Mouse (Mus musculus) lung, embryonic 15.5 days (tissue): ENCODE data around the gene Gart. TPM values are rescaled to one million over a fixed set of nuclear protein-coding genes. Genes with fewer than 3 reads are reported as not detected.
"Not testable (repeated sequence)": the region's sequence is repeated elsewhere in the genome, so short reads cannot be mapped to it uniquely, and the experiment has no call there.

Experiments
- ATAC-seq: fragments of 200-750 bp; cut with Nextera tagmentation; 2 replicates; pipeline ENCODE4 v1.8.0; 2017; ENCODE audit warnings: moderate number of reproducible peaks, borderline replicate concordance; ENCODE audit not compliant: low FRiP score, low TSS enrichment; ENCODE audit errors: extremely low read depth
- H3K27ac ChIP-seq: fragments of 300-500 bp; sonication (generic); 2 replicates; pipeline ENCODE4 v1.5.1; 2015; ENCODE audit warnings: moderate library complexity, mild to moderate bottlenecking, inconsistent platforms
- H3K27me3 ChIP-seq: fragments of 300-500 bp; sonication (generic); 2 replicates; pipeline ENCODE4 v1.6.1; 2015; ENCODE audit warnings: inconsistent platforms
- H3K36me3 ChIP-seq: fragments of 300-500 bp; sonication (generic); 2 replicates; pipeline ENCODE4 v1.6.1; 2015; ENCODE audit warnings: inconsistent platforms
- H3K4me1 ChIP-seq: fragments of 300-500 bp; sonication (generic); 2 replicates; pipeline ENCODE4 v1.6.1; 2015; ENCODE audit warnings: inconsistent platforms
- H3K4me2 ChIP-seq: fragments of 300-500 bp; sonication (generic); 2 replicates; pipeline ENCODE4 v1.6.1; 2015; ENCODE audit warnings: inconsistent platforms, mild to moderate bottlenecking, moderate library complexity
- H3K4me3 ChIP-seq: fragments of 300-500 bp; sonication (generic); 2 replicates; pipeline ENCODE4 v1.5.1; 2015; ENCODE audit warnings: mild to moderate bottlenecking, inconsistent platforms
- H3K9ac ChIP-seq: fragments of 300-500 bp; sonication (generic); 2 replicates; pipeline ENCODE4 v1.6.1; 2015; ENCODE audit warnings: inconsistent platforms
- H3K9me3 ChIP-seq: fragments of 300-500 bp; sonication (generic); 2 replicates; pipeline ENCODE4 v1.6.1; 2016; ENCODE audit warnings: inconsistent platforms
- WGBS: fragments of 180-500 bp; shearing (Covaris S2); methylation state at CpG from one replicate; pipeline ENCODE4 v1.1.7; 2015; 5-methylcytosine and 5-hydroxymethylcytosine counted together
- polyA plus RNA-seq: library from polyadenylated mRNA; unstranded; fragments of >200 nt; fragmentation: Nextera tagmentation; extraction: Ambion mirVana; gene quantifications from 2 replicates; pipeline ENCODE4 v1.2.1, GENCODE M21; 2015

Gart gene
- polyA plus RNA-seq, 1 experiment from 2014 or later, result 118 TPM

DNA sequence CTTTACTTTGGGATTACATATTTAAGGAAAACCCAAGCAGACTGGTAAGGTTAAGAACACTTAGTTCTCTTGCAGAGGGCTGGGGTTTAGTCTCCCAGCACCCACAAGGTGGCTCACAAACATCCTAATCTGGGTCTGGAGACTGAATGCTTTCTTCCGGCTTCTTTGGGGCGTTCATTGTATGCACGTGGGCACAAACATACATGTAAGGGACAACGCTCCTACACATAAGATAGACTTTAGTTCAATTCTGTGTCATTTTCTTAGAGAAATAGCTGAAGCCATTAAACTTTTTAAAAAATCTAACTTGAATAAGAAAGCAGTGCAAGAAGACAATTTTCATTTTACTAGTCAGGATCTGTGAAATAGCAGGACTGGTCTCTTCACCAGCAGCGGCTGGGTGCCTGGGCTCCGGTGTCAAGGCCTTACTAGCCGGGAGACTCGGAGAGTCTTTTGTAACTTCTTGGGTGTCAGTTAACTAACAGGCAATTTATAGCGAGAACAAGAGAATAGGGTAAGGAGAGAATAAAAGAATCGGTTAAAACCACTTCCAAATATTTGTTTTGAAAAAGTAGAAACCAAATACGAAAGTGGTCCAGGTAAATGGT, 653 bp downstream of the Gart start:
- Histone ChIP-seq H3K4me2 (peak overlapping the region; percentile 96), H3K27ac (peak overlapping the region; percentile 99), H3K4me1 (peaks cover 15% of the 10 kb centered on the region), H3K4me3 (peak overlapping the region; percentile 68), H3K9ac (peak overlapping the region; percentile 84), H3K36me3 (peaks cover 16% of the 10 kb centered on the region; the same call in 1 of the 2 replicates), H3K27me3 (no peaks in the 10 kb centered on the region), H3K9me3 (no peaks in the 10 kb centered on the region)
- WGBS, result 1% methylated on average over 11 of the region's 11 CpGs
- ATAC-seq, result no peak

DNA sequence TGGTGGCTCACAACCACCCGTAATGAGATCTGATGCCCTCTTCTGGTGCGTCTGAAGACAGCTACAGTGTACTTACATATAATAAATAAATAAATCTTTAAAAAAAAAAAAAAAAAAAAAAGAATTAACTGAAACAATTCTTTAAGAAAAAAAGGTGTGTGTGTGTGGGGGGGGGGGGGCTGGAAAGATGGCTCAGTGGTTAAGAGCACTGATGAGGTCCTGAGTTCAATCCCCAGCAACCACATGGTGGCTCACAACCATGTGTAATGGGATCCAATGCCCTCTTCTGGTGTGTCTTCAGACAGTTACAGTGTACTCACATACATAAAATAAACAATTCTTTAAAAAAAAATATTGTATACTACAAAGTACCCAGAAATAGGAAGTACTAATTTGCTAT, 1.3 kb downstream of the Gart start:
- not testable (repeated sequence) for H3K4me3 ChIP-seq

DNA sequence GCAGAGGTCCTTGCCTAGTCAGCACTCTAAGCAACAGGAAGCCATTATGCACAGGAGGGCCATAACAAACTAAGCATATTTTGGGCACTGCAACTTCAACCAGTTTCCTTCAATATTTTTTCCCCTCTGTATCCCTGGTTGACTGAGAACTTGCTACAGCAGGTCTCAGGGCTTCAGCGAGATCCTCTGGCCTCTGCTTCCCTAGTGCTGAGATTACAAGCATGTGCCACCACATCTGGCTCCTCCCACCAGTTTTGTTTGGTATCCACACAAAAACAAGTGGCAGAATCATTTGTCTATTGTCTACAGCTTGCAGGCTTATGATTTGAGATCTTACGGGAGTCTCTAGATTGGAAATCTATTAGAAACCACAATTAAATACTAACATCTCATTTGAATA, 1.9 kb downstream of the Gart start:
- H3K27ac ChIP-seq, result no peak overlapping the region
- peak overlapping the region; percentile 2; the same call in 1 of the 2 replicates for H3K4me2 ChIP-seq
- H3K36me3 ChIP-seq, result peaks cover 25% of the 10 kb centered on the region
- H3K4me3 ChIP-seq, result no peak overlapping the region
- H3K9me3 ChIP-seq, result no peaks in the 10 kb centered on the region
- H3K4me1 ChIP-seq, result peaks cover 12% of the 10 kb centered on the region
- 79% methylated on average over 2 of the region's 2 CpGs for WGBS
- ATAC-seq, result no peak
- no peak overlapping the region for H3K9ac ChIP-seq
- no peaks in the 10 kb centered on the region for H3K27me3 ChIP-seq

More for the DNA sequence above, 1.3 kb downstream of the Gart start:
- not testable (repeated sequence) for H3K9ac ChIP-seq, ATAC-seq, H3K9me3 ChIP-seq, H3K27me3 ChIP-seq, H3K27ac ChIP-seq
- Histone ChIP-seq H3K4me2 (peak overlapping the region; percentile 96), H3K4me1 (peaks cover 15% of the 10 kb centered on the region), H3K36me3 (peaks cover 20% of the 10 kb centered on the region; the same call in 1 of the 2 replicates)
- WGBS, result 44% methylated on average over 1 of the region's 2 CpGs

DNA sequence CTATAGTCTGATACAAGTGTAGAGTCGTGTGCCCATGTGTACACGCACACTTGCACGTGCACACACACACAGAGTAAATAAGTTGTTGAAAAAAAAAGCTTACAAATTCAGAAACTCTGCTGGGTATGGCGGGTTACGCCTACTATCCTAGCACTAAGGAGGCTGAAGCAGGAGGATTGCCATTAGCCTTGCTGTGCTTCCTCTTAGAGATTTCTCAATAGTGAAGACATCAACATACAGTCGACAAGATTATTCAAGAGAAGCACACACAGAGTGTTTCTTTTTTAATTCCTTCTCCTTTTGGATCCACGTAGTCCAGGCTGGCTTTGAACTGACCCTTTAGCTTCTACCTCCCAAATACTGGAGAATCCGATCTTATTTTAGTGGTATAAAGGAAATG, 6.6 kb downstream of the Gart start:
- 92% methylated on average over 8 of the region's 8 CpGs for WGBS
- Histone ChIP-seq H3K4me2 (no peak overlapping the region), H3K4me3 (no peak overlapping the region), H3K9ac (no peak overlapping the region), H3K27me3 (no peaks in the 10 kb centered on the region), H3K36me3 (peaks cover 69% of the 10 kb centered on the region), H3K4me1 (0 out of 2 replicates have a peak, but pooled peaks cover 5% of the 10 kb centered on the region), H3K27ac (no peak overlapping the region), H3K9me3 (no peaks in the 10 kb centered on the region)
- ATAC-seq, result no peak

DNA sequence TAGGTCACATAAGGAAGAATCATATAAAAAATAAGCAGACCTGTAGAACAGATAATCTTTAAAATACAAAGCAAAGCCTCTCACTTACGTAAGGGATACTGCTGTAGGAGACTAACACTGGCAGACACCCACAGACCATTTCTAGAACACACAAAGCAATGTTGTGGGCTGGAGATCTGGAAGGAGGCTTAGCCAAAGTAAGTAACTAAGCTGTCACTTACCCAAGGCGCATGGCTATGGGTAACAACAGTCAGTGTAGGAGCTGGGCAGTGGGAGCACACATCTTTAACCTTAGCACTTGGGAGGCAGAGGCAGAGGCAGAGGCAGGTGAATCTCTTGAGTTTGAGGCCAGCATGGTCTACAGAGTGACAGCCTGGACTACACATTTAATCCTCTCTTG, 7.1 kb downstream of the Gart start:
- 94% methylated on average over 2 of the region's 2 CpGs for WGBS

DNA sequence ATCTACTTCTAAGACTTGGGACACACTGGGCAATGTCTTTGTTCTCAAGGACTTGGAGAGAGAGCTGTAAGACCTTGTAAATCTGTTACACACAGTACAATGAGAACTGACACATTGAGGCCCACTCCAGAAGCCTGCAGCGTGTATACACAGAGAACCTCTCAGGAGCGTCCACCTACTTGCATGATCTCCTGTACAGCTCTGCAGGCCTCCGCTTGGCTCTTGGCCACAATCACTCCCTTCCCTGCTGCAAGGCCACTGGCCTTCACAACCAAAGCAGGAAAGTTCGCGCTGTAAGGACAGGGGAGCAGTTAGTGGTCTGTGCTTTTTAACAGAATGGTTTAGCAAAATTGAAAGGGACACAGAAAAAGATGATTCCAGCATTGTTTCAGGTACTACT, 7.6 kb downstream of the Gart start:
- H3K4me2 ChIP-seq, result no peak overlapping the region
- 93% methylated on average over 5 of the region's 5 CpGs for WGBS
- H3K4me3 ChIP-seq, result no peak overlapping the region
- H3K36me3 ChIP-seq, result peaks cover 74% of the 10 kb centered on the region
- H3K27me3 ChIP-seq, result no peaks in the 10 kb centered on the region
- H3K27ac ChIP-seq, result no peak overlapping the region
- no peaks in the 10 kb centered on the region for H3K4me1 ChIP-seq
- no peaks in the 10 kb centered on the region for H3K9me3 ChIP-seq
- H3K9ac ChIP-seq, result no peak overlapping the region
- no peak for ATAC-seq

More for the DNA sequence above, 7.1 kb downstream of the Gart start:
- Histone ChIP-seq H3K4me3 (no peak overlapping the region), H3K4me1 (0 out of 2 replicates have a peak, but pooled peaks cover under 1% of the 10 kb centered on the region), H3K9ac (no peak overlapping the region), H3K4me2 (no peak overlapping the region), H3K27me3 (no peaks in the 10 kb centered on the region), H3K9me3 (no peaks in the 10 kb centered on the region), H3K27ac (no peak overlapping the region), H3K36me3 (peaks cover 73% of the 10 kb centered on the region)
- ATAC-seq, result no peak

DNA sequence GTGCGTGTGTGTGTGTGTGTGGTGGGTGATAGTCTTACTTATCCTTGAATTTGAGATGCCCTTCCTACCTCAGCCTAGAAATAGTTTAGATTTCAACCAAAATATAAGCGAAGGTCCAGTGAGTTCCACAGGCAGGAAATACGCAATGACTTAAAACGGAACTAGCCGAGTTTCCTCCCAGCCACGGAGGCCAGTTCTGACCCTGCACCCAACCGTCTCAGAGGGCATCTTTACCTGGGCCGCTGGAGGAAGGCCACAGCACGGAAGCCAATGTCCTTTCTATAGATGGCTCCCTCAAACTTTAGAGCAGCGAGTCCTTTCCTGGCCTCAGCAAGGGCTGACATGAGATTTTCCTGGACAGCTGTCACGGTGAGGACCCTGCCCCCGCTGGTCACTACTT, 13.1 kb downstream of the Gart start:
- Histone ChIP-seq H3K36me3 (peaks cover 71% of the 10 kb centered on the region), H3K9ac (no peak overlapping the region), H3K9me3 (no peaks in the 10 kb centered on the region), H3K4me2 (no peak overlapping the region), H3K27me3 (no peaks in the 10 kb centered on the region), H3K4me1 (0 out of 2 replicates have a peak, but pooled peaks cover 3% of the 10 kb centered on the region), H3K27ac (no peak overlapping the region), H3K4me3 (no peak overlapping the region)
- 77% methylated on average over 12 of the region's 12 CpGs for WGBS
- no peak for ATAC-seq

DNA sequence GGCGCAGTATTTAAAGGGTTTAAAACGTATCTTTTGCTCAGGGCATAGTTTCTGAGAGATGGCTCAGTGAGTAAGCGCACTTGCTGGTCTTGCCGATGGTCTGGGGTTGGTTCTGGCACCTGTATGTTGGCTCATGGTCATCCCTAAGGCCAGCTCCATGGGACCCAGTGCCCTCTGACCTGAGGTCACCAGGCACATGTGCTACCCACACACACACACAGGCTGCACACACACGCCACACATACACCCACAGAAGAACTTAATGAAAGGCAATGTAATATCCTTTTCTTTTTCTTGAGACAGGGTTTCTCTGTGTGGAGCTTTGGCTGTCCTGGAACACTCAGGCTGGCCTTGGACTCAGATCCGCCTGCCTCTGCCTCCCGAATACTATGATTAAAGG, 13.8 kb downstream of the Gart start:
- Histone ChIP-seq H3K4me3 (no peak overlapping the region), H3K4me2 (no peak overlapping the region), H3K9me3 (no peaks in the 10 kb centered on the region), H3K9ac (no peak overlapping the region), H3K27ac (no peak overlapping the region), H3K27me3 (no peaks in the 10 kb centered on the region), H3K36me3 (peaks cover 72% of the 10 kb centered on the region), H3K4me1 (0 out of 2 replicates have a peak, but pooled peaks cover 3% of the 10 kb centered on the region)
- no peak for ATAC-seq
- 82% methylated on average over 7 of the region's 7 CpGs for WGBS

DNA sequence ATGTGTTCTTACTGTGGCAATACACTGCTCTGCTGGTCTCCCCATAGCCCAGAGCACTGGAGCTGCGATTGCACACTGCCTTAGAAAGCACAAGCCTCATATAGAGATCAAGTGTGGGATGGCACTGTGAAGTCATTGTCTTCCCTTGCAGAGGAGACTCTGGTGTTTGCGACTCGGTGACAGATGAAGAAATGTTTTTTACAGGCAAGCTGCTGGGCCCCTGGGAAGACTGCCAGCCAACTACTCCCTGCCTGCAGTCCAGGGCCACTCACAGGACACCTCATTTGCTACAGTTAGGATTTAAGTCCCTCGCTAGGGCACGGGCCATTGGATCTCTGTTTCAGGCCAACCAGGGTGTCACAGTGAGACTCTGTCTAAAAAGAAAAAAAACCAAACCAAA, 14.3 kb downstream of the Gart start:
- 59% methylated on average over 5 of the region's 5 CpGs for WGBS
- Histone ChIP-seq H3K27ac (no peak overlapping the region), H3K9me3 (no peaks in the 10 kb centered on the region), H3K4me3 (no peak overlapping the region), H3K9ac (no peak overlapping the region), H3K4me1 (0 out of 2 replicates have a peak, but pooled peaks cover 3% of the 10 kb centered on the region), H3K27me3 (no peaks in the 10 kb centered on the region), H3K4me2 (no peak overlapping the region), H3K36me3 (peaks cover 72% of the 10 kb centered on the region)
- ATAC-seq, result peak; percentile 52; the same call in 1 of the 2 replicates

DNA sequence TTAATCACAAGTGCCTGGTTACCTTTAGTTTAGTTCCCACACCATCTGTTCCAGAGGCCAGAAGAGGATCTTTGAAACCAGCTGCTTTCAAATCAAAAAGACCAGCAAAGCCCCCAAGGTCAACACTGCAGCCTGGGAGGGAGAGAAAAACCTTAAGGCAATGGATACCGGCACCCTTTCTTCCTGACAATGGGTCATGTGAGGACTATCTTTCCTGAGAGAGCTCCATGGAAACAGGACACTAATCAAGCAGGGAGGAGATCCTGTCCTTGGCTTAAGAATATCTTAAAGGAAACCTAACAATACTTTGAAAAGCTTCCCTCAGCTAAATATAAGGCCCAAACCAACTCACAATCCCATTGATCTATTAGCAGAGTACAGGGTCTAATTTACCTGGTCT, 16.2 kb downstream of the Gart start:
- H3K9me3 ChIP-seq, result no peaks in the 10 kb centered on the region
- H3K4me1 ChIP-seq, result 0 out of 2 replicates have a peak, but pooled peaks cover 3% of the 10 kb centered on the region
- 81% methylated on average over 1 of the region's 1 CpGs for WGBS
- H3K9ac ChIP-seq, result no peak overlapping the region
- no peak overlapping the region for H3K27ac ChIP-seq
- no peak overlapping the region for H3K4me3 ChIP-seq
- H3K4me2 ChIP-seq, result no peak overlapping the region
- no peak for ATAC-seq
- H3K27me3 ChIP-seq, result no peaks in the 10 kb centered on the region
- H3K36me3 ChIP-seq, result peaks cover 66% of the 10 kb centered on the region

DNA sequence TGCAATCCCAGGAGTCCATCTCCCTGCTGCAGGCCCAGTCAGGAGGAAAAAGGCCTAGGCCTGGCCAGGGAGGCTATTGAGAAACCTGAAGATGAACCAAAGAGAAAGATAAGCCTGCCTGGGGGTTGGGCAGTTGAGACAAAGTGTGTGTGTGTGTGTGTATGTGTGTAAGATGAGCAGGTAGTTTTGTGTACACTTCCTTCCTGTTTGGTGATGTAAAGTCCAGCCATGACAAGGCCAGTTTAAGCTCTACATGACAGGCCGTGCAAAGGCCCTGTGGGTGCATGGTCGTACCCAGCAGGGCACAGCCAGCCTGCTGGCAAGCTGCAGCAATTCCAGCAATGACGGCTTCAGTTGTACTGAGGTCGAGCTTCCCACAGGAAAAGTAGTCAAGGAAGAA, 17.0 kb downstream of the Gart start:
- Histone ChIP-seq H3K9ac (no peak overlapping the region), H3K27ac (no peak overlapping the region), H3K9me3 (no peaks in the 10 kb centered on the region), H3K4me3 (no peak overlapping the region), H3K27me3 (no peaks in the 10 kb centered on the region), H3K4me2 (no peak overlapping the region), H3K4me1 (0 out of 2 replicates have a peak, but pooled peaks cover 3% of the 10 kb centered on the region), H3K36me3 (peaks cover 66% of the 10 kb centered on the region)
- 91% methylated on average over 4 of the region's 4 CpGs for WGBS
- ATAC-seq, result no peak

DNA sequence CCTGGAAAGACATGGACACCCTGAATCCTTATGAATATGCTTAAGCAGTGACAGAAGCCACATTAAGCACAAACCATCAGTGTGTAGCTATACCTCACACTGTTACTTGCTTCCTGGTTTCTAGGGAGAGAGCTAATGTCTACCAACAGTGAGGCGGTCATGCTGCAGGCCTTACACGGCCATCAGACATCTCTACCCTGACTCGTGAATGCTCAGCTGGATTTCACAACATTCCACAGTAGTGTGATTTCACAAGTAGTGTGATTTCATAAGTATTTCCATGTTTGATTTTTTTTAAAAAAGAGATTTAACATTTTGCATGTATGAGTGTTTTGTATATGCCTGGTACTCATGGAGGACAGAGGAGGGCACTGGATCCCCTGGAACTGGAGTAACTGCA, 18.1 kb downstream of the Gart start:
- ATAC-seq, result no peak
- Histone ChIP-seq H3K36me3 (peaks cover 70% of the 10 kb centered on the region), H3K9ac (no peak overlapping the region), H3K9me3 (no peaks in the 10 kb centered on the region), H3K27me3 (no peaks in the 10 kb centered on the region), H3K4me2 (no peak overlapping the region), H3K4me3 (no peak overlapping the region), H3K4me1 (0 out of 2 replicates have a peak, but pooled peaks cover 3% of the 10 kb centered on the region), H3K27ac (no peak overlapping the region)
- 83% methylated on average over 3 of the region's 3 CpGs for WGBS
